Mouse (Mus musculus): Measurements from ENCODE around the gene Nlrc5. TPM values are rescaled to one million over a fixed set of nuclear protein-coding genes. Genes with fewer than 3 reads are reported as not detected.

Nlrc5 gene
- 0.04 TPM in 1 of 2 replicates, not detected in the other for polyA plus RNA-seq (2012)

DNA sequence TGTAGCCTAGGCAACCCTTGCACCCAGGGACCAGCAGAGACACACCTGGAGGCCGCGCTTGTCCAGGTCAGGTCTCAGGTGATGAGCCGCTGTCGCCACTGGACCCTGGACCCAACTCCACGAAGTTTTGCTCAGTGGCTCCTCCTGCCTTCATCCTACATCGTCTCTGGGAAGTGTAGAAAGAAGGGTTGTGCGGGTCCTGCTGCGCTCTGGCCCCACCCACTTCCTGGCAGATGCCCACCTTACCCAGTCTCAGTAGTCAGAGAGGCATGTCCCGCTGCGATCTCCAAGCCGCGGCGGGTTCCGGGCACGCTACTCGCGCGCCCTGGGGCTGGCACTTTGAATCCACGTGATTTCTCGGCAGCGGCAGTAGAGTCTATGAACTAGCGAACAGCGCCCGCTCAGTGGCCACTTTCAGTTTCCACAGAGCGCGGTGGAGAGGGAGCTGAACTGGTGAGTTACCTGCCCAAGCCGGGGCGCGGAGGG is at the start of gene Nlrc5:
TSS of gene Nlrc5 (plus strand) at position 376 of the 486 bp plus-strand sequence.
- H3K27me3 ChIP-seq (ENCODE audit: control insufficient read depth) = peaks cover 24% of the 10 kb centered on the region
- H3K9me3 ChIP-seq (ENCODE audit: control insufficient read depth, low read length) = no peaks in the 10 kb centered on the region
- no peaks in the 10 kb centered on the region for H3K36me3 ChIP-seq (ENCODE audit: control insufficient read depth)
- TF ChIP-seq GATA1 (IDR thresholded peaks at IDR 0.05; ENCODE audit: low read length) = no peak
- TF ChIP-seq TAL1 (IDR thresholded peaks at IDR 0.05; ENCODE audit: low read length) = no peak
- no peaks in the 10 kb centered on the region for H3K4me1 ChIP-seq (ENCODE audit: control insufficient read depth)
- peak within 1 kb of the TSS; percentile 31 for H3K4me3 ChIP-seq (replicated peaks)

GRCm38 (mm10) chr8:94385506-94386213 is 48.5 kb upstream of the Nlrc5 start:
- Histone ChIP-seq H3K4me3 (replicated peaks) (peak overlapping the region; percentile 83), H3K9me3 (ENCODE audit: control insufficient read depth, low read length) (no peaks in the 10 kb centered on the region), H3K27me3 (ENCODE audit: control insufficient read depth) (peaks cover 12% of the 10 kb centered on the region), H3K4me1 (ENCODE audit: control insufficient read depth) (peaks cover 55% of the 10 kb centered on the region), H3K36me3 (ENCODE audit: control insufficient read depth) (peaks cover 29% of the 10 kb centered on the region)
- TF ChIP-seq TAL1 (IDR thresholded peaks at IDR 0.05; ENCODE audit: low read length) = no peak
- no peak for TF ChIP-seq GATA1 (IDR thresholded peaks at IDR 0.05; ENCODE audit: low read length)

GRCm38 (mm10) chr8:94386214-94387026 is 47.7 kb upstream of the Nlrc5 start, which contains the start of gene Herpud1:
Gene Herpud1, plus strand, starts transcription at chr8:94386438.
- peaks cover 55% of the 10 kb centered on the region for H3K4me1 ChIP-seq (ENCODE audit: control insufficient read depth)
- H3K9me3 ChIP-seq (ENCODE audit: control insufficient read depth, low read length) = no peaks in the 10 kb centered on the region
- TF ChIP-seq TAL1 (IDR thresholded peaks at IDR 0.05; ENCODE audit: low read length) (no peak), GATA1 (IDR thresholded peaks at IDR 0.05; ENCODE audit: low read length) (peak; percentile 67)
- peak within 1 kb of the TSS; percentile 83 for H3K4me3 ChIP-seq (replicated peaks)
- H3K36me3 ChIP-seq (ENCODE audit: control insufficient read depth) = peaks cover 37% of the 10 kb centered on the region
- H3K27me3 ChIP-seq (ENCODE audit: control insufficient read depth) = peaks cover 7% of the 10 kb centered on the region

DNA sequence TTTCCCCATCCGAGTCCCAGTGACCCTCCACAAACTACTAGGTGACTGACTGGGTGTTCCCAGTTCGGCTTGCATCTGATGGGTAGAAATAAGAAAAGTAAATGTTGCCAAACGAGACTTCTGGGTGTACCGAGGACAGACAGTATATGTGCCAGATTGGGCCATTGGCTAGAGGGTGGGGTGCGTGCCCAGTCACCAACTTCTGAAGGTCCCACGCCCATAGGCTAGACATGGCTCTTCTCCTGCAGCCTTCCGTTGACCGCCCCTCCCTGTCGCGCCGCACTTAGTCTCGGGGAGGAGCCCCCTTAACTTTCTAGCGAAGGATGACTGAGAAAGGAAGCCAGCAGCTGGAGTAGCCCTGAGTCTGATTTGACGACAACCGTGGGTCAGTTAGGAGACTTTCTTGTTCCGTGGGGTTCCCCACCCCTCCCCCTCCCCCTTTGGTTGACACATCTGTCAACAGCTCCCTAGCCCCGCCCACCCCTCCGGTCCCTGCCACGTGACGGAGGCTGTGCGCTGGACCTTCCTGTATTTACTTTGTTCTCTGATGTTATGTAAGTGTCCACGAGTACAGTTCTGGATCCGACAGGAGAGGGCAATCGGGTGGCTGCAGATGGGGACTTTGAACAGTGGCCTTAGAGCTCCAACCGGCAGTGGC is 47.0 kb upstream of the Nlrc5 start:
- Histone ChIP-seq H3K27me3 (ENCODE audit: control insufficient read depth) (no peaks in the 10 kb centered on the region), H3K4me3 (replicated peaks) (peak overlapping the region; percentile 83), H3K4me1 (ENCODE audit: control insufficient read depth) (peaks cover 50% of the 10 kb centered on the region), H3K36me3 (ENCODE audit: control insufficient read depth) (peaks cover 44% of the 10 kb centered on the region), H3K9me3 (ENCODE audit: control insufficient read depth, low read length) (no peaks in the 10 kb centered on the region)
- TF ChIP-seq GATA1 (IDR thresholded peaks at IDR 0.05; ENCODE audit: low read length) = no peak
- TF ChIP-seq TAL1 (IDR thresholded peaks at IDR 0.05; ENCODE audit: low read length) = no peak

GRCm38 (mm10) chr8:94387785-94388184 is 46.4 kb upstream of the Nlrc5 start:
- peak overlapping the region; percentile 83 for H3K4me3 ChIP-seq (replicated peaks)
- H3K36me3 ChIP-seq (ENCODE audit: control insufficient read depth) = peaks cover 50% of the 10 kb centered on the region
- no peaks in the 10 kb centered on the region for H3K9me3 ChIP-seq (ENCODE audit: control insufficient read depth, low read length)
- no peaks in the 10 kb centered on the region for H3K27me3 ChIP-seq (ENCODE audit: control insufficient read depth)
- TF ChIP-seq GATA1 (IDR thresholded peaks at IDR 0.05; ENCODE audit: low read length) (no peak), TAL1 (IDR thresholded peaks at IDR 0.05; ENCODE audit: low read length) (no peak)
- peaks cover 46% of the 10 kb centered on the region for H3K4me1 ChIP-seq (ENCODE audit: control insufficient read depth)

DNA sequence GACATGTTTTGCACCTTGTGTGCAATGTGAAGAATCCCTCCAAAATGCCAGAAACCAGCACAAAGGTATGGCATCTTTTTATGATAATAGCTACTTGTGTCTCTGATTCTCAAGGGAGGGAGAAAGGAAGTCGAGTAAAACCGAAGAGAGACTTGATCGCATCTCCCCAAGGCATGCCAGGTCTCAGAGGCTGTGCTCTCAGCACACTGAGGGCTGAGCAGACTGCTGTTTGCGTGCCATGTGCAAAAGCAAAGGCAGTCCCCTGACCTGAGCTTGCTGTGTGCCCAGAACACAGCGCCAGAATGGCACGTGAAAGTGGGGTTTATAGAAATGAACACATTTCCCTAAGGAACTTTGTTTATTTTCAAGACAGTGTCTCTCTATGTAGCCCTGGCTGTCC is 44.6 kb upstream of the Nlrc5 start:
- peaks cover 32% of the 10 kb centered on the region for H3K4me1 ChIP-seq (ENCODE audit: control insufficient read depth)
- no peaks in the 10 kb centered on the region for H3K9me3 ChIP-seq (ENCODE audit: control insufficient read depth, low read length)
- peaks cover 68% of the 10 kb centered on the region for H3K36me3 ChIP-seq (ENCODE audit: control insufficient read depth)
- TF ChIP-seq GATA1 (IDR thresholded peaks at IDR 0.05; ENCODE audit: low read length) (no peak), TAL1 (IDR thresholded peaks at IDR 0.05; ENCODE audit: low read length) (no peak)
- no peaks in the 10 kb centered on the region for H3K27me3 ChIP-seq (ENCODE audit: control insufficient read depth)
- H3K4me3 ChIP-seq (replicated peaks) = no peak overlapping the region

DNA sequence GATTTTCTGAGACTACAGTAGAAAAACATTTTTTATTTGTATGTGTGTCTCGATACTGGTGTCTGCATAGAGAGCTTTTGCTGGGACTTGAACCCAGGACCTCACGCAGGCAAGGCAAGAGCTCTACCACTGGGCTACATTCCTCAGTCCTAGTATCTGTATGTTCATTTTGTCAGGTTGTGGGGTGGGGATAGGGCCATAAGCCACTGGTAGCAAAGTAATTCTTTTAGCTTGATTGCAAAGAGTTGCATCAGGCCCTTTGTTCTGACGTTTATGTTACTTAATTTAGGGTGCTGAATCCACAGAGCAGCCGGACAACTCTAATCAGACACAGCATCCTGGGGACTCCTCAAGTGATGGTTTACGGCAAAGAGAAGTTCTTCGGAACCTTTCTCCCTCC is 43.7 kb upstream of the Nlrc5 start:
- TF ChIP-seq GATA1 (IDR thresholded peaks at IDR 0.05; ENCODE audit: low read length) (no peak), TAL1 (IDR thresholded peaks at IDR 0.05; ENCODE audit: low read length) (no peak)
- peaks cover 77% of the 10 kb centered on the region for H3K36me3 ChIP-seq (ENCODE audit: control insufficient read depth)
- peaks cover 23% of the 10 kb centered on the region for H3K4me1 ChIP-seq (ENCODE audit: control insufficient read depth)
- no peaks in the 10 kb centered on the region for H3K9me3 ChIP-seq (ENCODE audit: control insufficient read depth, low read length)
- H3K27me3 ChIP-seq (ENCODE audit: control insufficient read depth) = no peaks in the 10 kb centered on the region
- no peak overlapping the region for H3K4me3 ChIP-seq (replicated peaks)

DNA sequence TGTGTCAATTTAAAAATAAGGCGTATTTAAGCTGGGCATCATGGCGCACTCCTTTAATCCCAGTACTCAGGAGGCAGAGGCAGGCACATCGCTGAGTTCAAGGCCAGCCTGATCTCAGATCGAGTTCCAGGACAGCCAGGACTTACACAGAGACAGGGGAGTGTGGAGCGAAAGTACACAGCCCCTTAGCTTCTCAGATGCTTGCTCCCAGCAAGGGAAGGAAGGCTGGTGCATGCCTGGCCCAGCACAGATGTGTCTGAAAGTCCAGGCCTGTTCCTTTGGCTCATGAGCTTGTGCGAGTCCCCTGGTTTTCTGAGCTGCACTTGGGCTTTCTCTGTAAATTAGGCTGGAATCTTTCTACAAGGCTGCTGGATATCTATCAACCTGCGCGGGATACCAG is 43.2 kb upstream of the Nlrc5 start:
- H3K4me3 ChIP-seq (replicated peaks) = no peak overlapping the region
- TF ChIP-seq TAL1 (IDR thresholded peaks at IDR 0.05; ENCODE audit: low read length) = no peak
- no peak for TF ChIP-seq GATA1 (IDR thresholded peaks at IDR 0.05; ENCODE audit: low read length)
- H3K27me3 ChIP-seq (ENCODE audit: control insufficient read depth) = no peaks in the 10 kb centered on the region
- H3K4me1 ChIP-seq (ENCODE audit: control insufficient read depth) = peaks cover 19% of the 10 kb centered on the region
- H3K36me3 ChIP-seq (ENCODE audit: control insufficient read depth) = peaks cover 82% of the 10 kb centered on the region
- no peaks in the 10 kb centered on the region for H3K9me3 ChIP-seq (ENCODE audit: control insufficient read depth, low read length)

All from erythroblast, embryonic 14.5 days (primary cell).